Mouse (Mus musculus) liver, embryonic 12.5 days (tissue): ENCODE data around the gene Rps6ka3. TPM values are rescaled to one million over a fixed set of nuclear protein-coding genes. Genes with fewer than 3 reads are reported as not detected.

Experiments
- ATAC-seq: fragments of 200-750 bp; cut with Nextera tagmentation; 2 replicates; pipeline ENCODE4 v1.8.0; 2017; ENCODE audit warnings: moderate number of reproducible peaks, mild to moderate bottlenecking, moderate library complexity
- H3K27ac ChIP-seq: fragments of 300-500 bp; sonication (generic); 2 replicates; pipeline ENCODE4 v1.5.1; 2016; ENCODE audit warnings: mild to moderate bottlenecking
- H3K27me3 ChIP-seq: fragments of 300-500 bp; sonication (generic); replicated peaks from 2 replicates; pipeline ENCODE4 v1.6.1; 2016; ENCODE audit warnings: mild to moderate bottlenecking, moderate library complexity
- H3K36me3 ChIP-seq: fragments of 300-500 bp; sonication (generic); 2 replicates; pipeline ENCODE4 v1.6.1; 2016; ENCODE audit warnings: mild to moderate bottlenecking, moderate library complexity
- H3K4me1 ChIP-seq: fragments of 300-500 bp; sonication (generic); 2 replicates; pipeline ENCODE4 v1.6.1; 2016
- H3K4me2 ChIP-seq: fragments of 300-500 bp; sonication (generic); 2 replicates; pipeline ENCODE4 v1.6.1; 2016; ENCODE audit warnings: mild to moderate bottlenecking, moderate library complexity
- H3K4me3 ChIP-seq: fragments of 300-500 bp; sonication (generic); 2 replicates; pipeline ENCODE4 v1.5.1; 2016; ENCODE audit warnings: mild to moderate bottlenecking, moderate library complexity
- H3K9ac ChIP-seq: fragments of 300-500 bp; sonication (generic); 2 replicates; pipeline ENCODE4 v1.6.1; 2016; ENCODE audit warnings: mild to moderate bottlenecking, moderate library complexity
- H3K9me3 ChIP-seq: fragments of 300-500 bp; sonication (generic); replicated peaks from 2 replicates; pipeline ENCODE4 v1.6.1; 2016; ENCODE audit warnings: mild to moderate bottlenecking, moderate library complexity
- WGBS: fragments of 180-500 bp; shearing (Covaris S2); methylation state at CpG from one replicate; pipeline ENCODE4 v1.1.7; 2016; ENCODE audit not compliant: insufficient replicate concordance; 5-methylcytosine and 5-hydroxymethylcytosine counted together
- polyA plus RNA-seq: library from polyadenylated mRNA; unstranded; fragments of >200 nt; fragmentation: Nextera tagmentation; extraction: Ambion mirVana; gene quantifications from 2 replicates; pipeline ENCODE4 v1.2.1, GENCODE M21; 2016

Gene Rps6ka3
- polyA plus RNA-seq: 1.8 and 2.3 TPM in 2 replicates

DNA sequence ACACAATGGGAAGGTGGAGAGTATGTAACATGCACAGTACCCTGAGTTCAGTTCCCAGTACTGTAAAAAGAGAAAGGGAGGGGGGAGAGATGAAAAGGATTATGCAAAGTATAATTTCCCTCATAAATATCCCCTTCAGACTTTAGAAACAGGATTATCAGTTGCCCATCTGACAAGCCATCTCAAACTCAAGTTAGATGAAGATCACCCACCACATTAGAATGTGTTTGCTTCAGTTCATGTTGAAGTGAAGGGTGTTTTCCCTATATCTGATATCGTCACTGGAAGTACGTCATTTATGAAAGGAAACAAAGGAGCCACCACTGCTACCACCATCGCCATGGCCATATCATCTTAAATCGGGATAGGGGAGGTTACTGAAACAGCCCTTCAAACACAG is at the start of gene Rps6ka3:
Rps6ka3 (plus strand) TSS at position 301 of the 400 bp plus-strand sequence.
- H3K4me2 ChIP-seq: no peak within 1 kb of the TSS
- no peak within 1 kb of the TSS for H3K27ac ChIP-seq
- H3K4me1 ChIP-seq: no peaks in the 10 kb centered on the region
- H3K36me3 ChIP-seq: no peaks in the 10 kb centered on the region
- no peak within 1 kb of the TSS for H3K9ac ChIP-seq
- no peak for ATAC-seq
- H3K4me3 ChIP-seq: no peak within 1 kb of the TSS
- no peaks in the 10 kb centered on the region; the same call in 1 of the 2 replicates for H3K27me3 ChIP-seq
- H3K9me3 ChIP-seq: no peaks in the 10 kb centered on the region
- 76% methylated on average over 4 of the region's 4 CpGs for WGBS

DNA sequence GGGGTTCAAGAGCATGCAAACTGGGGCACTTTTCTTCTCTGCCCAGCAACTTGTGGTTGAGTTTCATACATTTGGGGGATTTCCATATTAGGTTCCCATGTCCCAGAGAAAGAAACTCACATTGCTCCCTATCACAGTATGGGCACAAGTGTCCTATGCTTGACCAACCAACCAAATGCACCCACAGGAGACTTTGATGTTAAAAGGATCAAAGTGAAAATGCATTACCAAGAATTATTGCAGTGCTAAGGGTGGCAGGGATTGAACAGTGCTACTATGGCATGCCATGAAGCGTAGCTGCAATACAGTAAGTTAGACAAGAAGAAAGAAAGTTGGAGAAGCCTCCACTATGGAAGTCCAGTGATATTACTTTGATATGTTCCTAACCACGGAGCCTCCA is 40.9 kb upstream of the Rps6ka3 start:
- no peak for ATAC-seq
- no peaks in the 10 kb centered on the region for H3K36me3 ChIP-seq
- H3K9ac ChIP-seq: no peak overlapping the region
- H3K4me2 ChIP-seq: no peak overlapping the region
- no peaks in the 10 kb centered on the region for H3K27me3 ChIP-seq
- no peaks in the 10 kb centered on the region for H3K9me3 ChIP-seq
- H3K4me1 ChIP-seq: no peaks in the 10 kb centered on the region
- H3K4me3 ChIP-seq: no peak overlapping the region
- WGBS: 46% methylated on average over 2 of the region's 2 CpGs
- no peak overlapping the region for H3K27ac ChIP-seq

DNA sequence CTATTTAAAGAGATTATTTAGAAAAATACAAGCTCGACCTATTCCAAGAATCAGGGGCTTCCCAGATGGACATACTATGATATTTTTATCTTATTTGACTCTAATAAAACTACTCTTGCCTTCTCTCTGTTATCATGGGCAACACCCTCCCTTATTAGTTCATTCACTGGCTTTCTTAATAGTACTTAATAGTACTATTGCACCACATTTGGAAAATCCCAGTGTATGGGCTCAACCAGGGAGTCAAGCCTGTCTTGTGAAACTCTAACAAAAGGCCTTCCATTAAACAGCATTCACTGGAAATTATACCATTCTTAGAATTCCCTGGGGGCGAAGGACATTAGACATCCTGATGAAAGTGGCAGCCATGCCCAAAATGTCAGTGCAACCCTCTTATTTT is 38.5 kb upstream of the Rps6ka3 start:
- no peaks in the 10 kb centered on the region for H3K4me1 ChIP-seq
- no peak for ATAC-seq
- WGBS: 49% methylated on average over 2 of the region's 2 CpGs
- no peak overlapping the region for H3K27ac ChIP-seq
- no peaks in the 10 kb centered on the region for H3K9me3 ChIP-seq
- no peaks in the 10 kb centered on the region for H3K27me3 ChIP-seq
- H3K4me2 ChIP-seq: no peak overlapping the region
- no peak overlapping the region for H3K4me3 ChIP-seq
- no peaks in the 10 kb centered on the region for H3K36me3 ChIP-seq
- H3K9ac ChIP-seq: no peak overlapping the region

DNA sequence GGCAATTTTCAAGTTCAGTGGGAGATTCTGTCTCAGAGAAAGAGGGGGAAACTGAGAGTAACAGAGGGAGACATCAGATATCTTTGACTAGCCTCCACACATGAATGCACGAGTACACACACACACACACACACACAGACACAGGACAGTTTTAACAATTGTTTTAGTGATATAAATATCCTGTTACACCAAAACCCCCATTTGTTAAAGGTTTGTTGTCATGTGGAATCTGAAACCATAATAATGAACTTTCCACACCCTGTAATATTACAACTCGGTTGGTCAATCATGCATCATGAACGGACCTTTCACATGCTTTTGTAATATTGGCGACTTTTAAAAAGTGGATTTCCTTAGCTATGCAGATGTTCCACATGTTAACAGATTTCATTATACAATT is 18.5 kb upstream of the Rps6ka3 start:
- Histone ChIP-seq H3K27ac (no peak overlapping the region), H3K9me3 (no peaks in the 10 kb centered on the region), H3K9ac (no peak overlapping the region), H3K4me1 (no peaks in the 10 kb centered on the region), H3K4me3 (no peak overlapping the region), H3K4me2 (no peak overlapping the region), H3K36me3 (no peaks in the 10 kb centered on the region), H3K27me3 (no peaks in the 10 kb centered on the region; the same call in 1 of the 2 replicates)
- no peak for ATAC-seq
- 61% methylated on average over 4 of the region's 4 CpGs for WGBS

DNA sequence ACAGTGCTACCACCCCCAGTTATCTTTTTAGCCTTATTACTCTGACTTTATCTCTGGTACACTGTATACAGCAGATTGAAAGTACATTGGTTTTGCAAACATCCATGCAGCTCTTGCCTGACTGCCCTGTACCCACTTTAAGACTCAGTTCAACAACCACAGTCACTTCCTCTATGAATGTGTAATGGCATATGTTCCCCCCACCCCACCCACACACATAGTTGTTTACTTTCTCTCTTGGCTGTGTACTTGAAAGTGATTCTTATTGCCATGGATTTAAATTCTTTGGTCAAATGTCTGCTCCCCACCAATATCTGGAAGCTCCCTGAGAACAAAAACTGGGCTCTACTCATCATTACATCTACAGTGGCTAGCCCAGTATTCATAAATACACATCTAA is 10.6 kb upstream of the Rps6ka3 start:
- H3K4me2 ChIP-seq: no peak overlapping the region
- H3K27ac ChIP-seq: no peak overlapping the region
- no peaks in the 10 kb centered on the region for H3K9me3 ChIP-seq
- no peaks in the 10 kb centered on the region; the same call in 1 of the 2 replicates for H3K27me3 ChIP-seq
- H3K4me3 ChIP-seq: no peak overlapping the region
- H3K9ac ChIP-seq: no peak overlapping the region
- no peaks in the 10 kb centered on the region for H3K36me3 ChIP-seq
- ATAC-seq: no peak
- no peaks in the 10 kb centered on the region for H3K4me1 ChIP-seq

DNA sequence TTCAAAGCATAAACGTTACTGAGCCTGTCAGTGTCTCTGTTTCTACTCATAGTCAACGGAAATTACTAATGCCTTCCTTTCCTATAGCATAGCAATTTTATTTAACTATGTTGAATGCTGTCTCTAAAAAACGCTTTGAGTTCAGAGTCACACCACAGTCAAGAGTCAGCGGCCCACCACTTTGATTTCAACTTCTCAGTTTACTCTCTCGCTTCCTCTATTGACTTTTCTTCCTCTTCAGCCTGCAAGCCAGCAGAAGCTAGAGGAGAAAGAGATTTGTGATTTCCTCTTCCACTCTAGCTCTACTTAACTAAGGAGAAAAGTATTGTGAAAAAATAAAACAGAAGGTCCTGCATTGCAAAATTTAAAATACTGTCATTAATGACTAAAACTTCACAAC is 10.0 kb upstream of the Rps6ka3 start:
- no peak overlapping the region for H3K4me2 ChIP-seq
- H3K27ac ChIP-seq: no peak overlapping the region
- no peaks in the 10 kb centered on the region for H3K27me3 ChIP-seq
- 31% methylated on average over 5 of the region's 5 CpGs for WGBS
- no peak overlapping the region for H3K4me3 ChIP-seq
- no peak for ATAC-seq
- H3K4me1 ChIP-seq: no peaks in the 10 kb centered on the region
- no peak overlapping the region for H3K9ac ChIP-seq
- H3K9me3 ChIP-seq: no peaks in the 10 kb centered on the region
- no peaks in the 10 kb centered on the region for H3K36me3 ChIP-seq

DNA sequence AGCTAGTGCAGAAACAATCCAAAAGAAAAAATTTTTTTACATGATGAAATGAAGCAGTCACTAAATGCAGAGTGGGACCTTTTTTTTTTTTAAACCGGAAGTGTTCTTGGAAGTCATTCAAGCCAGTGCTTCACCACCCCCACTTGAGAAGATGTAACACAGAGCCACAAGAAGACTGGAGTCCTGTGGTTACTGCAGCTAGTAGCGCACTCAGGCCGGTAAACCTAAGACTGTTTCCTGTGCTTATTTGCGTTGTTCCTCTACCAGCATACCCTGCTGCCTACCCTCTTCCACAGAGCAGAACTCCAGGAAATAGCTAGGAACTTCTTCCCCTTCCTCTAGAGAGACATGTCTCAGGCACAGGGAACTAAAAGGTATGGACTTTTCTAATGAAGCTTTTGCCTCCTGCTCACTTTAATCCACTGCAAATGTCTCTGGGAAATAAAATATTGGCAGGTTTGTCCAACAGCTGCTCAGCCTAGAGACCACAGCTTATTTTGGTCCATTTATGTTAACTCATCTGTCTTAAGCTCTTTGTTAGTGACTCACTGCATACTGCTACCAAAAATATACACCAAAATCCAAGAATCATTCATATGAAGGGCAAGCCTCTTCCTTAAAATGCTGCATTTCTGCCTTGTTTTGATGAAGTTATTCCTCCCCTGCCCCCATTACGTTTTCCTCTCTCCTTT is 931 bp downstream of the Rps6ka3 start:
- H3K27ac ChIP-seq: no peak overlapping the region
- H3K4me2 ChIP-seq: no peak overlapping the region
- no peaks in the 10 kb centered on the region for H3K36me3 ChIP-seq
- no peak overlapping the region for H3K4me3 ChIP-seq
- 45% methylated on average over 5 of the region's 5 CpGs for WGBS
- H3K4me1 ChIP-seq: no peaks in the 10 kb centered on the region
- H3K27me3 ChIP-seq: no peaks in the 10 kb centered on the region
- H3K9ac ChIP-seq: no peak overlapping the region
- ATAC-seq: no peak
- H3K9me3 ChIP-seq: no peaks in the 10 kb centered on the region

DNA sequence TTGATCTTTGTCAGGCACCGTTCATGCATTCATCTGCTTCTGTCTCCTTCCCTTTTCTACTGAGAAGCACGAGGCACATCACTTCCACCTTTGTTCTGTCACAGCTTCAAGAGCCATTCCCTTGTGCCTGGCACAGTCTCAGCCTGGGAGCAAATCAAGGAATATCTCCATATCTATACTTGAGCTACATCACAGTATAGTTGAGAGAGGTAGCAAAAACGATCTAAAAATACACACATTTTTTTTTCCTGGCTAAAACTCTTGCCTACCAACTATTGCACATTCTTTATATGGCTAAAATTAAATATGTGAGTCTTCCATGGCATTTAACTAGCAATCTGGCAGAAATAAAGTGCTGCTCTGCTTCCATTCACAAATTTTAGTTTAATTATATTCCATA is 5.1 kb downstream of the Rps6ka3 start:
- 30% methylated on average over 3 of the region's 3 CpGs for WGBS
- Histone ChIP-seq H3K4me2 (no peak overlapping the region), H3K36me3 (no peaks in the 10 kb centered on the region), H3K9ac (no peak overlapping the region), H3K9me3 (no peaks in the 10 kb centered on the region), H3K4me1 (no peaks in the 10 kb centered on the region), H3K4me3 (no peak overlapping the region), H3K27ac (no peak overlapping the region), H3K27me3 (no peaks in the 10 kb centered on the region)
- no peak for ATAC-seq

DNA sequence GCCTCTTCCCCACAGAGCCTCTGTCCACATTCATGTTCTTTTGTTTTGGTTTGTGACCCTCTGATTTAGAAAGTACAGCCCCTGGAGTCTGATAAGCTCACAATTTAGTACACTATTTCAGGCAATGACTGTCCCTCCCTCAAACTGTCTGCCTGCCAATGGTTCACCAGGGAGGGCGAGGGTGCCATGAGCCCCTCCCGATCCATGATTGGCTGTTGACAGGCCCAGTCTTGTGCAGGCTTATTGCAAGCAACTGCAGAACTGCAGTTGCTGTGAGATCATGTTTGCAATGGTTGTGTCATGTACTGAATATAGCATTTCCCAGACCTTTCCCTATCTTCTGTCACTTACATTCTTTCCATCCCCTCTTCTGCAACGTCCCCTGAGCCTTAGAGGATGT is 12.4 kb downstream of the Rps6ka3 start:
- WGBS: 51% methylated on average over 3 of the region's 3 CpGs
- Histone ChIP-seq H3K4me2 (no peak overlapping the region), H3K36me3 (no peaks in the 10 kb centered on the region), H3K9ac (no peak overlapping the region), H3K4me1 (no peaks in the 10 kb centered on the region), H3K27me3 (no peaks in the 10 kb centered on the region), H3K27ac (no peak overlapping the region), H3K9me3 (no peaks in the 10 kb centered on the region), H3K4me3 (no peak overlapping the region)
- no peak for ATAC-seq

DNA sequence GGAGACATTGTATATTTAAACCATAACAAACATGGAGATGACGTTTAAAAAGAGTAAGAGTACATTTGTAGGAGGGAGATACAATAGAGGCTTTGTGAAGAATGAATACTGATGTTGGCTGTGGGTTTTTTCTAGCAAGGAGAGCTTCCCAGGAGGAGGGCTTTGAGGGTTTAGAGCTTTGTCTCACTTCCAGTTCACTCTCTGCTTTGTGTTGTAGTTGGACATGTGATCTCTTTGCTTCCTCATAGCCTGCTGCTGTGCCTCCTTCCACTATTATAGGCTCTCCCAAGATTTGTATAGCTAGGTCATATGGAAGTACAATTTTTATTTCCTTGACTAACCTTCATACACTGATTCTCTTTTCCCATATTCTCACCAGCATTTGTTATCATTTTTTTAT is 27.2 kb downstream of the Rps6ka3 start:
- H3K27ac ChIP-seq: no peak overlapping the region
- no peak for ATAC-seq
- H3K4me3 ChIP-seq: no peak overlapping the region
- no peaks in the 10 kb centered on the region for H3K36me3 ChIP-seq
- no peak overlapping the region for H3K4me2 ChIP-seq
- H3K9me3 ChIP-seq: no peaks in the 10 kb centered on the region
- H3K27me3 ChIP-seq: no peaks in the 10 kb centered on the region
- WGBS: 35% methylated on average over 1 of the region's 1 CpGs
- H3K9ac ChIP-seq: no peak overlapping the region
- no peaks in the 10 kb centered on the region for H3K4me1 ChIP-seq

DNA sequence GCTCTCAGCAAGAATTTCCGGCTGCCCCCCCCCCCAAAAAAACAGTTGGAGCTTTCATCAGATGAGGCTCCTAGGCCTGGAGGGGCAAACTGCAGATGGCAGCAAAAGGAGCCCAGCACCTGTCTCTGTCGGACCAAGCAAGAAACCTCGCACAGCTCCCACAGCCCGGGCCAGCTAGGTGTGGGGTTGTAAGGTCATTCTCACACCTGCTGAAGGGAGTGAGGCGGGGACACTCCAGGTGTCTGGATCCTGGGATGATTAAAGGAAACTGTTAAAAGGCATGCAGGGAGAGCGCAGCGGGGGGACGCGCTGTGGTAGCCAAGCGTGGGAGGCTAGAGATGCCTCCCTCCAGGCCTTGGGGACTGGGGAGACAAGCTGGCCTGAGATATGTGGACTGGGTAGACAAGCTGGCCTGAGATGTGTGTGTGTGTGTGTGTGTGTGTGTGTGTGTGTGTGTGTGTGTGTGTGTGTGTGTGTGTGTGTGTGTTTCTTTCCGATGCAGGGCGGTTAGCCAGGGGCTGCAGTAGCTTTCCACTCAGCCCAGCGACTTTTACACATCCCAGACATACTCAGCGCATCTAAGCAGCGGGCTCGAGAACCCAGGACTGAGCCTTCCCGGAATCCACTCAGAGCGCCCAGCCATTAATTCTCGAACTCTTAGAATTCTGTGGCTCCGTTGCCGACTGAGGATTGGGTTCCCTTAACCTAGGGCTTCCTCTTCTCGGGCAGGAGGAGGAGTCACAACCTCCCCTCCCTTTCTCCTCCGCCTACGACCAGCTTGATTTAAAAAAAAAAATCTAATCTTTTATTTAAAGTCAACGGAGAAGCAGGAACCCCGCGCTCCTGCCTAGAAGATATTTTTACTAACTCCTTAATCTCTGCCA is 44.1 kb downstream of the Rps6ka3 start:
- H3K27ac ChIP-seq: peak overlapping the region; percentile 88
- no peaks in the 10 kb centered on the region for H3K9me3 ChIP-seq
- H3K36me3 ChIP-seq: no peaks in the 10 kb centered on the region
- peaks cover 4% of the 10 kb centered on the region; the same call in 1 of the 2 replicates for H3K4me1 ChIP-seq
- H3K4me3 ChIP-seq: peak overlapping the region; percentile 74
- H3K9ac ChIP-seq: peak overlapping the region; percentile 61
- WGBS: 15% methylated on average over 21 of the region's 27 CpGs
- peak overlapping the region; percentile 84 for H3K4me2 ChIP-seq
- peak; percentile 25; the same call in 1 of the 2 replicates for ATAC-seq
- peaks cover 19% of the 10 kb centered on the region for H3K27me3 ChIP-seq
